Mouse (Mus musculus) heart, embryonic 11.5 days (tissue): ENCODE measurements around the gene Zfp979. TPM values are rescaled to one million over a fixed set of nuclear protein-coding genes. Genes with fewer than 3 reads are reported as not detected.
"Not testable (repeated sequence)": the region's sequence is repeated elsewhere in the genome, so short reads cannot be mapped to it uniquely, and the experiment has no call there.

Source experiments
- ATAC-seq: fragments of 200-750 bp; cut with Nextera tagmentation; replicated peaks from 2 replicates; pipeline ENCODE4 v1.8.0; 2017; ENCODE audit warnings: moderate library complexity; ENCODE audit not compliant: insufficient number of reproducible peaks, low FRiP score, low TSS enrichment
- H3K27ac ChIP-seq: fragments of 300-500 bp; sonication (generic); 2 replicates; pipeline ENCODE4 v1.5.1; 2014; ENCODE audit warnings: mild to moderate bottlenecking, low read depth, low read length
- H3K27me3 ChIP-seq: fragments of 300-500 bp; sonication (generic); 2 replicates; pipeline ENCODE4 v1.6.1; 2014; ENCODE audit warnings: mild to moderate bottlenecking, low read length, mixed read lengths; ENCODE audit not compliant: control insufficient read depth, insufficient read depth
- H3K36me3 ChIP-seq: fragments of 300-500 bp; sonication (generic); 2 replicates; pipeline ENCODE4 v1.6.1; 2014; ENCODE audit warnings: mild to moderate bottlenecking, low read length, moderate library complexity, mixed read lengths; ENCODE audit not compliant: control insufficient read depth, insufficient read depth
- H3K4me1 ChIP-seq: fragments of 300-500 bp; sonication (generic); 2 replicates; pipeline ENCODE4 v1.6.1; 2014; ENCODE audit warnings: low read length; ENCODE audit not compliant: control insufficient read depth, insufficient read depth
- H3K4me2 ChIP-seq: fragments of 300-500 bp; sonication (generic); 2 replicates; pipeline ENCODE4 v1.6.1; 2014; ENCODE audit warnings: mild to moderate bottlenecking, moderate library complexity
- H3K4me3 ChIP-seq: fragments of 300-500 bp; sonication (generic); 2 replicates; pipeline ENCODE4 v1.5.1; 2014; ENCODE audit warnings: low read depth, low read length
- H3K9ac ChIP-seq: fragments of 300-500 bp; sonication (generic); 2 replicates; pipeline ENCODE4 v1.6.1; 2014; ENCODE audit warnings: mild to moderate bottlenecking, low read depth, low read length, moderate library complexity
- H3K9me3 ChIP-seq: fragments of 300-500 bp; sonication (generic); replicated peaks from 2 replicates; pipeline ENCODE4 v1.6.1; 2016; ENCODE audit warnings: low read length; ENCODE audit not compliant: control insufficient read depth
- WGBS: fragments of 180-500 bp; shearing (Covaris S2); extraction: QIAGEN DNeasy Blood & Tissue Kit; methylation state at CpG from one replicate; pipeline ENCODE4 v1.1.7; 2014; ENCODE audit not compliant: insufficient replicate concordance; 5-methylcytosine and 5-hydroxymethylcytosine counted together
- polyA plus RNA-seq: library from polyadenylated mRNA; unstranded; fragments of >200 nt; fragmentation: Nextera tagmentation; extraction: Ambion mirVana; gene quantifications from 2 replicates; pipeline ENCODE4 v1.2.1, GENCODE M21; 2014

The Zfp979 gene
- polyA plus RNA-seq, 1 experiment from 2014 or later: 5.7 TPM

GRCm38 (mm10) chr4:147598831-147599230 is 43.5 kb downstream of the Zfp979 start:
- WGBS: 54% methylated on average over 2 of the region's 2 CpGs
- H3K9me3 ChIP-seq: peaks cover 15% of the 10 kb centered on the region
- no peaks in the 10 kb centered on the region for H3K4me1 ChIP-seq
- no peak overlapping the region for H3K27ac ChIP-seq
- no peaks in the 10 kb centered on the region for H3K36me3 ChIP-seq
- no peak overlapping the region for H3K4me2 ChIP-seq
- ATAC-seq: 0 out of 2 replicates have a peak, but pooled peaks have one; percentile 24
- H3K27me3 ChIP-seq: no peaks in the 10 kb centered on the region
- H3K9ac ChIP-seq: no peak overlapping the region
- H3K4me3 ChIP-seq: no peak overlapping the region

GRCm38 (mm10) chr4:147597685-147598084 is 44.6 kb downstream of the Zfp979 start:
- H3K4me1 ChIP-seq: no peaks in the 10 kb centered on the region
- H3K36me3 ChIP-seq: no peaks in the 10 kb centered on the region
- no peak overlapping the region for H3K4me3 ChIP-seq
- peaks cover 15% of the 10 kb centered on the region for H3K9me3 ChIP-seq
- whole genome bisulfite sequencing: 56% methylated on average over 1 of the region's 1 CpGs
- H3K27me3 ChIP-seq: no peaks in the 10 kb centered on the region
- H3K4me2 ChIP-seq: no peak overlapping the region
- no peak overlapping the region for H3K9ac ChIP-seq
- H3K27ac ChIP-seq: no peak overlapping the region
- no peak for ATAC-seq

GRCm38 (mm10) chr4:147594630-147595029 is 47.7 kb downstream of the Zfp979 start:
- H3K4me2 ChIP-seq, ATAC-seq, H3K27ac ChIP-seq, H3K4me1 ChIP-seq, H3K27me3 ChIP-seq, H3K9me3 ChIP-seq, H3K36me3 ChIP-seq, H3K4me3 ChIP-seq, H3K9ac ChIP-seq: not testable (repeated sequence)
- 79% methylated on average over 3 of the region's 3 CpGs for WGBS

GRCm38 (mm10) chr4:147586511-147587473 is 55.5 kb downstream of the Zfp979 start:
- 47% methylated on average over 1 of the region's 1 CpGs for WGBS
- H3K4me1 ChIP-seq: no peaks in the 10 kb centered on the region
- peak; percentile 63; the same call in 1 of the 2 replicates for ATAC-seq

GRCm38 (mm10) chr4:147579371-147579770 is 62.9 kb downstream of the Zfp979 start:
- not testable (repeated sequence) for H3K36me3 ChIP-seq, H3K9me3 ChIP-seq, H3K27me3 ChIP-seq, H3K4me2 ChIP-seq, H3K27ac ChIP-seq, H3K9ac ChIP-seq, H3K4me1 ChIP-seq, H3K4me3 ChIP-seq, ATAC-seq
- 86% methylated on average over 4 of the region's 4 CpGs for WGBS

More at GRCm38 (mm10) chr4:147586511-147587473, 55.5 kb downstream of the Zfp979 start:
- Histone ChIP-seq H3K36me3 (no peaks in the 10 kb centered on the region), H3K9me3 (peaks cover 8% of the 10 kb centered on the region; the same call in 1 of the 2 replicates), H3K4me3 (no peak overlapping the region), H3K27ac (no peak overlapping the region), H3K4me2 (no peak overlapping the region), H3K27me3 (no peaks in the 10 kb centered on the region), H3K9ac (no peak overlapping the region)

GRCm38 (mm10) chr4:147571156-147571555 is 71.2 kb downstream of the Zfp979 start:
- 68% methylated on average over 8 of the region's 8 CpGs for WGBS
- ATAC-seq: peak; percentile 31; the same call in 1 of the 2 replicates
- not testable (repeated sequence) for H3K36me3 ChIP-seq, H3K4me3 ChIP-seq, H3K4me1 ChIP-seq, H3K9ac ChIP-seq, H3K27ac ChIP-seq, H3K9me3 ChIP-seq, H3K27me3 ChIP-seq, H3K4me2 ChIP-seq

GRCm38 (mm10) chr4:147565426-147566220 is 76.7 kb downstream of the Zfp979 start:
- no peak for ATAC-seq
- 65% methylated on average over 6 of the region's 6 CpGs for WGBS
- Histone ChIP-seq H3K4me2 (no peak overlapping the region), H3K4me3 (no peak overlapping the region), H3K27ac (no peak overlapping the region), H3K27me3 (no peaks in the 10 kb centered on the region), H3K4me1 (no peaks in the 10 kb centered on the region), H3K36me3 (no peaks in the 10 kb centered on the region), H3K9ac (no peak overlapping the region), H3K9me3 (peaks cover 4% of the 10 kb centered on the region)
